Mouse (Mus musculus) gastrocnemius, postnatal 14 days (tissue): ENCODE measurements around the gene Colgalt2. TPM values are rescaled to one million over a fixed set of nuclear protein-coding genes. Genes with fewer than 3 reads are reported as not detected.

ENCODE experiments used
- DNase-seq: peaks from one replicate; pipeline ENCODE4 v3.0.0; 2021; ENCODE audit warnings: mixed read lengths
- intact Hi-C: fragments of 180-260 bp; cut with DNase I; formaldehyde crosslinking; loops from one replicate; pipeline ENCODE4 v1.15.1; 2025; ENCODE audit warnings: low total_unique reads
- total RNA-seq, 2 experiments: library from RNA; stranded (reverse); gene quantifications; 2 replicates each; pipeline ENCODE4 v1.2.3; 2021

Colgalt2 gene
- total RNA-seq, 2 experiments from 2014 or later: 4.1 TPM

DNA sequence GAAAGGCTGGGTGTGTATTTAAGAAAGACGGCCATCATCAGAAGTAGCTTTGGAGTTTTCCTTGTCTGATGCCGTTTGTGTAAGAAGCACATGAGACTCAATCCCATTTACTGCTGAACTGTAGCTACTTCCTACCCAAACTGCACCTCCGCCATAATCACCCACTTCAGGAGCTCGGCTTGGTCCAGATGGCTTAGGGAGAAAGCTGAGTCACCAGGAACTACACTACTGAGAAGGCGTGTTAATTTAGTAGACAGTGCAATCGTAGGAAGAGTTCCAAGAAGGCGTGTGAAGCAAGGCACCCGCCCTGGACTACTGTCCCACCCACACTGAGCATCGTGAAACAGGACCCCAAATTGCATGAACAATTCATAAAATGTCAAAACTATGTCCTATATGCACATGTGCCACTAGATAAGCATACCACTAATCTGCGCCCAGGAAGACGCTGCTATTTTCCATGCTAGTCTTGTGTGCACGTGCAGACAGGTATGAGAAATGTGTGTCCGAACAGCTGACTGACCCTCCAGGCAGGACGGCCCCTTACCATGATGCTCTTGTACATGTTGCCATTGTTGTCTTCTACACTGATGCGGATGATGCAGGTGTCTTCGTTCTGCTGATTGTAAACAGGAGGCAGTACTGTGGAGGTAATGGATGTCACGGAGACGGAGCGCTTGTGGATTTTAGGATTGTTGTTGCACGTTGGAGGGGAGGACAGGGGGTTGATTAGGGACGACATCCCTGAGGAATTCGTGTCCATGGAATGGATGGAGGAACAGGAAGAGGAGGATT, 124.7 kb downstream of the Colgalt2 start:
- intact Hi-C loops: no loop called here

DNA sequence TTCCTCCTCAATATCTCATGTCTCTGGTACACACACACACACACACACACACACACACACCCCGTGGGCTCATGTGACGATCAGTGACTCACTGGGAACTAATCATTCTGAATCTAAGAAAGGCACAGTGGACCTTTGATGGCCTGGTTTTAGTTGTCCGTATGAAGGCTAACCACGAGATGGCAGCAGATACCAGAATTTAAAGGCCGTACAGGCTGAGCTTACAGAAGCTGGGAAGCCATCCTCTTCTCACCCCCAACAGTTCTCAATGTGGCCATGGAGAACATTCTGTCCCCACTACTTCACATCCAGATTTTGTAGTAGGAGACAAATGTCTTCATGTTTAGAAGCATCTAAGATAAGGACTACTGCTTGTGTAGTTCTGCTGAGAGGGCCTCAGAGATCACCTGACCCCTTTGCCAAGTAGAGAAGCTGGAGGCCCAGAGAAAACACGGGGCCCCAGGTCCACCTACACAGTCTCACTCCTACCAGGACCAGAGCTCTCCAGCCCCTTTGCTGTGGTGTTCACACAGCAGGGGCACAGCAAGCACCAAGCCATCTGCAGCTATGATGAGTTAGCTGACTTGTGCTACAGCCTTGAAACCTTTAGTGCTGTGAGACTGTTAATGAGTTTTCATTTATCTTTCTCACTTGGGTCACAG, 125.5 kb downstream of the Colgalt2 start:
- intact Hi-C loops: loop anchor here (5.0 kb wide), 1 partner anchor 162 kb away; no protein-coding TSS in a partner anchor
- DNase-seq: peak; percentile 65

More for the DNA sequence above, 124.7 kb downstream of the Colgalt2 start:
- no peak for DNase-seq

DNA sequence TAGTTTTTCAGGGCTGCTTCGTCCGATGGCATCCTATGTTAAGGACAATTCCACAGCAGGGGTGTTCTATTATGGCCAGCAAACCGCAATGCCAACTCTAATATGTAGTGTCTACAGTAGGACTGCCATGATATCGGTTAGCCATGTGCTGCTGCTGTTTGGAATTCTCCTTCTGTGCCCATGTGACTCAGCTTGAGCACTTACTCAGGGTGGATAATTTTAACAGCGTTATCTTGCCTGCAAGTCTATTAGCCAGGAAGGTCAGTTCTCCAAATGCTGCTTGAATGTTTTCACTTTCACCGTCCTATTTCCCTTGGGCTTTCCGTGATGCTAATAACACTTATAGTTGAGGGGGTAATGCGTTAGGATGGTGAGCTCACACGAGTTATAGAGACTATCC, 126.5 kb downstream of the Colgalt2 start:
- intact Hi-C loops: loop anchor here (5.0 kb wide), 1 partner anchor 161 kb away; no protein-coding TSS in a partner anchor
- no peak for DNase-seq

DNA sequence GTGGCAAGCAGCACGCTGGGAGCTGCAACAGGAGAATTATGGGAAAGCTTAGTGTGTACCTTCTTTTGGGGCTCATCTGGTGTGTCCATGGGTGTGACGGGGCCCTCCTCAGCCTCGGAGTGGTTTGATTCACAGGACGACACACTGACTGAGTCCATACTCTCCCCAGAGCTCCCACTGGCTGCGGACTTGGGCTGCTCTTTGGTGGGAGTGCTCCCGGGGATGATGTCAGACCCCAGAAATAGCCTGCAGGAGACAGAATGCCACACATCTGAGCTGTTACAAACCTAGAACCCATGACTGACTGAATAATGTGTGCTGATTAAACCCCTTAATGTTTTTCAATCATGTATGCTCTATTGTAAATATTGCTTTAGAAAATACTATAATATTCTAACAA, 128.6 kb downstream of the Colgalt2 start:
- no peak for DNase-seq
- intact Hi-C loops: loop anchor here (5.0 kb wide), 1 partner anchor 159 kb away; no protein-coding TSS in a partner anchor

DNA sequence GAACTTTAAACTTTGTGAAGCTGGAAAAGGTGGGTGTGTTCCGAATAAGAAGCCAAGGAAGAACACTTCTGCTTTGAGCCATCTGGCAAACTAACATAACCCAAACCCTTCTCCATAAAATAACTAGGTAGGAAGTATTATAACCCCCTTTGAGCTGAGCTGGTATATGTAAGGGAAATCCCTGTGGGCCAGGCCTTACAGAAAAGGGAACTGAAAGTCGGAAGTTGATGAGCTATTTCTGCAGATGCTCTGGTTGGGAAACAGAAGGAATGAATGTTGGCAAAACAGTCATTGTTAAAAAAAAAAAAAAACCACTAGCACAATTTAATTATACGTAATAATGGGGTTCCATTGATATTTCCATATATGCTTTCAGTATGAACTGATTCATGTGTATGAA, 129.1 kb downstream of the Colgalt2 start:
- DNase-seq: no peak

DNA sequence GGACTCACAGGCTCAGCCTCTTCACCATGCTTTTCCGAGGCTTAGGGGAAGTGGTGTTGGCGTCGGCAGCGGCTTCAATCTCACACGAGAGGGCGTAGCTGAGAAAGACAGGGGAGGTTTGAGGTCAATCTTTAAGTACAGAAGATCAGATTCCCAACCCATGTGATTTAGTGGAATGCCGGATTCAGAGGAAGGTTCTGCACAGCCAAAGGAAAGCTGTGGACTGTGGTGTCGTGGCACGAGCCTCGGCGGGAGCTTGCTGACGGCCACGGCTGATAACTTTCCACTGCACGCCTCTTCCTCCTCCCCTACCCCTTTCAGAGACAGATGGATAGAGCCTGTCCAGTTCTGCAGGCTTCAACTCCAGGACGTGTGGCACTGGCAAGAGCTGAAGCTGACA, 131.9 kb downstream of the Colgalt2 start:
- intact Hi-C loops: no loop called here
- peak; percentile 35 for DNase-seq

More for the DNA sequence above, 129.1 kb downstream of the Colgalt2 start:
- intact Hi-C loops: loop anchor here (5.0 kb wide), 1 partner anchor 159 kb away; no protein-coding TSS in a partner anchor

DNA sequence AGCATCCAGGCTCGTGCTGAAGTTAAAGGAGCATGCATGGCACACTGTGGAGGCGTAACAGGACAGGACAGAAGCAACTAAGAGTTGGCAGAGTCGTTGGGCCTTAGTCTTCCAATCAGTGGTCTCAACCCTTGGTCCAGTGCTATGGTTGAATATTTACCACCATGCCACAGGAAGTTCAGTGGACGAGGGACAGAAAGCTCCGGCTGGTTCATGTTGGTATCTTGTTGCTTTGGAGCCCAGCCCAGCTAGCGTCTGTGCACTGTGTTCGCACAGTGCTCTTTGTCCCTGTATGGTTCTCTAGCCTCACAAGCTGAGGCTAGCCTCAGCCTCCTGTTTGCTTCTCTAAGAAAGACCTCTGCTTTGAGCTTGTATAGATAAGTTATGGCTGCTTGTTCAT, 134.9 kb downstream of the Colgalt2 start:
- no peak for DNase-seq
- intact Hi-C loops: no loop called here

DNA sequence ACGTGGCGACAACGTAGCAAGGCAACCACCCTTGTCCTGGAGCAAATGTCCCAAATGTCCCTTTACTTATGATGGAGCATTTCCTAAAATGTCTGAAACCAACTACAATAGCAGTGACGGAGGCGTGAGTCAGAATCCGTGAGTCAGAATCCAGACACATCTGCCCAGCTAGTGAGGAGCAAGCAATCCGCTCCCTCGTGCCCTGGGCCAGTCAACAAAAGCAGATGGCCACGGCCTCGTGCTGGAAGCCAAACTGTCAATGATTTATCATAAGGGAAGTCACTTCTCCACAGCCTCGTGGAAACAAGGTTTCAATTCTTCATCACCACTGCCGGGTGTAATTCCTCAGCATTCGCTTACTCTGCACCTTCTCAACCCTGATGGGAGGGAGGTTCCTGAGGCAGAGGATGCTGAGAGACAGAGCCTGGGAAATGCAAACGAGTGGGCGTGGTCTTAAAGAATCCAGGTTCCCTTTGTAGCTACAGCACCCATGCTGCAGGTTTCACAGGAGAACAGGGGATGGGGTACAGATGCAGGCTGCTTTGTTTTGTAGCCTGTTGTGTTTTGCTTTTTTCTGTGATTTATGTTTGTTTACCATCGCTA, 136.9 kb downstream of the Colgalt2 start:
- intact Hi-C loops: no loop called here
- peak; percentile 62 for DNase-seq

DNA sequence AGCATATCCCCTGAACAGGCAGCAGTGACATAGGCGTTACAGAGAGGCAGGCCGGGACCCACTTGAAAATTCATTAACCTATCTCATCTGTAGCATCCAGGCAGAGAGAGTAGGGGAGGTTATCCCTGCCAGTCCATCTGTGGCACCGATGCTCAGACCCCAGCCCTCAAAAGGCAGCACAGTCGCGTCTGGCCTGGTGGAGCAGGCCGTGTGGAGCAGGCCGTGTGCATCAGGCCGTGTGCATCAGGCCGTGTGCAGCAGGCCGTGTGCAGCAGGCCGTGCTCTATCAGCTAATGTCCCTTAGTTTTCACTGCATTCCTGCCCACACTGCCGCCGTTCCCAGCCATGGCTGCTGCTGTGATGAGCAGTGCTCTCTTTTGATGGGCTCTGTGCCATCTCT, 137.6 kb downstream of the Colgalt2 start:
- no peak for DNase-seq
- intact Hi-C loops: no loop called here

DNA sequence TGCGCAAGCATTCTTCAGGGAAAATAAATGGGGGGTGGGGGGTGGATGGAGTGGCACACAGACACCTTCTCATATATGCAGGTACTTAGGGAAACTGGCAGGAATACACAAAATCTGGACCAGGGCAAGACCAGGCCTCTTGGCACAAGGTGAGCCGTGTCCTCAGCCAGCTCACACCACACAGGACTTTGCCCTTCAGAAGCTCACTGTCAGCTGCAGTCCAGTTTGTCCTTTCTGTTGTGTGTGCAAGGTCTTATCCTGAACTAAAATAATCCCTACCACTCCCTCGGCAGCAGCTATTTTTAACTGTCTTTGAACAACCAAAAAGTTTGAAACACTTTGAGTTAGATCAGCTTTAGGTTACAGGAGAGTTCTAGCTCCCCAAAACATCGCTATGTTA, 139.2 kb downstream of the Colgalt2 start:
- DNase-seq: no peak
- intact Hi-C loops: no loop called here

DNA sequence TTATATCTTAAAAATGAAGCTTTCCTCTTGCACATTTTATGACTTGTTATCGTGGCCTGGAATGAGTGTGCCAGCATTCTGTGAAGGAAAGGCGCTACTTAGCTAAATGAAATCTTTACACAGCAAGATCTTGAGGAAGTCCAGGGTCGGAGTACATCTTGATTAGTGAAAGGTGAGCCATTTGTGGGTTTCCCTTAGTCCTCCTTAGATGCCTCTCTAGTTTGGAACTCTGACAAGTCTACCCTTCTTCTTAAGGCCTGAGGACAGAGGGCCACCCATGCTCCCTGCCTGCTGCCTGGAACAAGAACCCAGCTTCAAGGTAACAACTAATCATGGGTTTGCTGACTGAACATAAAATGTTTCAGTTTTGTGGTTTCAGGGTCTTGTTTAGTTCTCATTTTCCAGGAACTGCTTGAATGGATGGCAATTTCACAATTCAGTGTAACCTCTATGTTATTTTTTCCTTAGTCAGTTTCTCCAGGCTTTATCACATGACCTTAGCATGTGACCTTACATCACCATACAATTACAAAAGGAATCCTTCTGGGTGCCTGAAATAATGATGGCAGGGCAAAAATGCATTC, 140.8 kb downstream of the Colgalt2 start:
- DNase-seq: no peak
- intact Hi-C loops: no loop called here

DNA sequence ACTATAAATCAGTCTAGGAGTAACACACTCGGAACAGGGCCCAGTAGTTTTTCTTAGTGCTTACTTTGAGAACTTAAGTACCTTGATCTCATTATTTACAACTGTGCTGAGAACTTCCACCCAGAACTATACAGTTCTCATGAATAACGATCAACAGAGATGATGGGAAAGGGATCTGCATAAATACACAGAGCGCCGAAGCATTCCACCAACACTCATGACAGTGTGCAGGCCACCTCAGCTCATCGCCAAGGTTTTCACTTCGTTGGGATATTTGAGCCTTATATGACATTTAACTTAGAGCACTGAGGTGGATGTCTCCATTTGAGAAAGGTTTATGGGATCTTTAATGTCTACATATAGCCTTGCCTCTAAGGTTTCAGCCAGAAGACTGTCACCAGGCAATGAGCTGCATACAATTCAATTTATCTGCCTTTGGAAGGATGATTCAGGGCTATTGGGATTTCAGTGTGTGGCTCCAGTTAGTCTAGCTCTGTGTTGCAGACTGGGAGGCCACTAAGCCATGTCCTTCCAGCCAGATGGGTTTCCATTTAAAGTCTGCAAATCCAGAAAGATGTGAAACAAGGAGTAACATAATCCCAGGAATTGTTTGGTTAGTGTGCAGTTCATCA, 143.2 kb downstream of the Colgalt2 start:
- intact Hi-C loops: no loop called here

DNA sequence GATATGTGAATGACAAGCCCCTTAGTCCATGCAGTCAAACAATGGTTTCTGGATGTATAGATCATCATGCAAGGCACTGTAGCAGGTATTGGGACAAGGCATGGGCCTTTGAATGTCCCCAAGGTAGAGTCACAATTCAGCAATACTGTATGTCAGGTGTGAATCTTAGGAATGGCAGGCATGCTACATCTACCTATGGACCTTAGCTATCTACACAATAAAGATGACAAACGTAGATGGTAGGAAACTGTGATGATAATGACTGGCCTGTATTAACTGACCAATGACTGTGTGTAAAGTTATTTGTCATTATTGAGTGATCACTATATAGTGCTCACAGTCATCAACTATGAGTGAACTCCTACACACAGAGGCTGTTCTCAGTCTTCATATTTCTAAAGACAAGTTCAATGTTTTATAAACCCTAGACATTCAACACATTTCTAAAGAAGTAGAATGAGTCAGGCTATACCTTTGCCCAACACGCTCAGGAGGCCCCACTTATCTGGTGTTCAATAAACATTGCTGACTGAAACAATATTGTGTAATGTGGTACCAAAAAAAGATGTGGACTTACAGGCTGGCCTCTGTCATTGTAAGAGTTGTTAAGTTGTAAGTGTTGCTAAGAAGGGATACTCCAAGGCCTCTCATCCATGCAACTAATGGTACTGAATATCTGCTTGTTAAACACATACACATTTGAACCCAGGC, 144.0 kb downstream of the Colgalt2 start:
- intact Hi-C loops: no loop called here
- DNase-seq: no peak

More for the DNA sequence above, 143.2 kb downstream of the Colgalt2 start:
- DNase-seq: no peak

DNA sequence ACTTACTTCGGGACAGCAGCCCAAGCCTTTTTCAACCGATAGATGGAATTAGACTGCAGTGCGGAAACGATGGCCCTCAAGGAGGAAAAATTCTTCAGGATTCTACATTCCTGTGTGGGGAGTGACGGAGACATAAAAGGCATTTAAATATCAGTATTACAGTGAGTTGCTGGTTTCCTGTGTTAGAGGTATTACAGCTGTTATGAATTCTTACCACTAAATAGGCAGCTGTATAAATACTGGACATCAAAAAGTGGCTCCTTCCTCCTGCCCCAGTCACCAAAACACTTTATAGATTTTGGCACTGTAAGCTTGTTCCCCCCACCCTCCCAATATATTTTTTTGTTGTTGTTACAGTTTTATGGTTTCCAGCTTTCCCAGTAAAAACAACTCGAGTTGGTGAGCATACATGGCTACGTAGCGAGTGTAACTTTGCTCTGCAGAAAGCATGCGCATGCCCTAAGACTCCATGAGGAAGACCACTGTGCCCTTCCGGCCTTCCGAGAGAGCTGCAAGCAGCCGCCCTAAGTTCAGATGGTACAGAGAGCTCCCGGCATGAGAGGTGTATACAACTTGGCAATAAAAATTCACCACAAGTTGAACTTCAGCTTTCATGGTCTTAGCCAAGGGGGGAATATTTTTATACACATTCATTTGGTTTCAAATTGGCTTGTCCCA, 149.6 kb downstream of the Colgalt2 start:
- intact Hi-C loops: no loop called here
- DNase-seq: no peak

DNA sequence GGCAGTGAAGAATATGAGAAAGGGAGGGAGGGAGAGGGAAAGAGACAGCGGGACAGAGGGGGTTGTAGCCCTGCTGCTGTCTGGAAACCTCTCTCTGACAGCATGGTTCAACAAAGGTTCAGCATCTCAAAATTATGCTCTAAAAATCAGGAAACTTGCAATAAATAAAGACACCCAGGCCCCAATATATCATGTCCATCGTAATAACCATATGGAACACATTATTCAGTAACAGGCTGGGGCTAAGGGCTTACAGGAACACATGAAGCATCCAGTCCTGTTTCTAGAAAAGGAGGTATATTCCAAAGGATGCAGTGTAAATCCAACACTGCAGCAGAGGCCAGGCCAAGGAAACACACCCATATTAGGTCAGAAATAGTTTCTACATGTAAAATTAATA, 150.9 kb downstream of the Colgalt2 start:
- intact Hi-C loops: no loop called here
- DNase-seq: no peak

DNA sequence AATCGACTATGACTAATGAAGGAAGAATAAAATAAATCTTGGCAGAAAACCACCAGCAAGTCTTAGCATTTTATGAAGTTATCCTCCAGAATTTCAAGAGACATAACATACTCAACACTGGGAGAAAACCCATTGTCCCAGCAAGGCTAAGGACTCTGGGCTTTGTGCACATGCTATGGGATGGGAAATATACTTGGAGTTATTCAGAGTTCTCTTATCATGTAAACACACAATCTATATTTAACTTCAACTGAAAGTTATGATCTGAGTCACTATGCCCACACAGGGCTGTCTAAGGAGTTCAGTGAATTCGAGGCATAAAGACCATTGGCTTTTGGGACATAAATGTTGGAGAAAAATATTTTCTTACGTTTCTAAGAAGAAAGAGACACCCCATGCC, 151.3 kb downstream of the Colgalt2 start:
- intact Hi-C loops: no loop called here
- DNase-seq: no peak

DNA sequence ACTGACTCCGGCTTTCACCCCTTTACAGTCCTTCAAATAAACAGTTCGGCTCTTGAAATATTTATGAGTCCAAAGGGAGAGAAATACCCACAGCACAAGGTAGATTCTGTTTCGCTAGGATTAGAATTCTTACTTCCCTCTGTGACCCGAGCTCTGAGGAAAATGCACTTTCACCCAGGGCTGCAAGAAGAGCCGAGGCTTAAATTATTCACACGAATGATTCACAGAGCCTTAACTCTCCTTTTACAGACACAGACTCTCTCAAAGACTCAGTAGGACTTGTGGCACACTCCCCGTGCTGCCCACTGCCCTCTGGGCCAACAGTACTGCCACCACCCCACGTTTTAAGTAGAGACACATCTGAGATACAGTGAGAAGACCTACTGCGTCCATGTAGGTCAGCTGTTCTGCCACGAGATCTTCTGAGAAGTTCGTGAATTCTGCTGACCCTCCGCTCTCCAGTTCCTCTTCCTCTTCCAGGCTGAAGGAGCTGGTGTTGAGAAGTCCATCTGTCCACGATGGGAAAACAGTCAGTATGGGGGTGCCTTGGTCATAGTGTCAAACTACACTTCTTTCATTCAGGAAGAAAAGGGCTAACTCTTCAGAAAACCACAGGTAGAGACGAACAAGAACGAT, 154.4 kb downstream of the Colgalt2 start:
- no peak for DNase-seq
- intact Hi-C loops: no loop called here
